Mouse (Mus musculus): ENCODE data around the gene 6720489N17Rik. TPM values are rescaled to one million over a fixed set of nuclear protein-coding genes. Genes with fewer than 3 reads are reported as not detected.
"Not testable (repeated sequence)": the region's sequence is repeated elsewhere in the genome, so short reads cannot be mapped to it uniquely, and the experiment has no call there.

The 6720489N17Rik gene
- 19.3 and 23.2 TPM in 2 replicates for polyA plus RNA-seq (2014; fragmentation: Nextera tagmentation; extraction: Ambion mirVana)

DNA sequence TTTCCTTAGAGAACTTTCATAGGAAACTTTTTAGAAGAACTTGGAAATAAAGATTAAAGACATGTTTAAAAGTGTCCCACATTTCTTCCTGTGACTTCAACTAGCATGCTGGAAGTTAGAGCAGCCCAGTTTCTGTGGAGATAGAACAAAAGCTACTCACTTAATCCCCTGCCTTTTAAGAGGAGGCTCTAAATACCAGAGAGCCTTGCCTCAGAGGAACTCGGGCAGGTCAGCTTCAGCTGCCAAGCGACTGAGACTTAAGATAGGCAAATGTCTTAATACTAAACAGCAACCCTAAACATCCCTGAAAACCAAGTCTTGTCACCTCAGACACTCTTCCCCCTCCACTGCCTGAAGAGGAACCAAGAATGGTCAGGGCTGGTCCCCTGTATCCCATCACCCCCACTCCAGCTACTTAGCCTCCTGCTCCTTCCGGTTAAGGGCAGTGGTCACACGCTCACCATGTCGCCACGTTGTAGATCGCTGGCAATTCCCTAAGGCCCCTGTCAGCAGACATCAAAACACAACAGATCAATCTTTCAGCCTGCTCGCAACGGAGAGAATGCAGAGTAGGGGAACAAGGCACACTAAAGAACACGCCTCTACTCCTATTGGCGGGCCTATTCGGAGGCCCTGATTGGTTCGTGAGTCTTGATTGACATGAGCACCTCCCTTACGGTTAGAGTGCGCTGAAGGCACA is at the start of gene 6720489N17Rik:
TSS of gene 6720489N17Rik (minus strand) at position 606 of the 700 bp plus-strand sequence.
- H3K36me3 ChIP-seq (replicated peaks; ENCODE audit: control insufficient read depth, insufficient read depth, low read depth, low read length); H3K9me3 ChIP-seq (replicated peaks; ENCODE audit: control insufficient read depth, low read length); H3K4me1 ChIP-seq (ENCODE audit: control insufficient read depth, insufficient read depth, low read length); H3K27ac ChIP-seq (replicated peaks; ENCODE audit: low read depth, low read length); H3K27me3 ChIP-seq (ENCODE audit: control insufficient read depth, insufficient read depth, low read length): not testable (repeated sequence)
- ATAC-seq (replicated peaks; ENCODE audit: insufficient number of reproducible peaks, low FRiP score, low TSS enrichment, low read depth) (peak; percentile 100), DNase-seq (ENCODE audit: low spot score) (peak; percentile 90)
- 1% methylated on average over 15 of the region's 15 CpGs for WGBS
- peak within 1 kb of the TSS; percentile 59 for H3K9ac ChIP-seq (replicated peaks; ENCODE audit: low read length)
- H3K4me2 ChIP-seq (ENCODE audit: low read depth, low read length): peak within 1 kb of the TSS; percentile 37
- peak within 1 kb of the TSS; percentile 33 for H3K4me3 ChIP-seq (ENCODE audit: low read depth, low read length)

DNA sequence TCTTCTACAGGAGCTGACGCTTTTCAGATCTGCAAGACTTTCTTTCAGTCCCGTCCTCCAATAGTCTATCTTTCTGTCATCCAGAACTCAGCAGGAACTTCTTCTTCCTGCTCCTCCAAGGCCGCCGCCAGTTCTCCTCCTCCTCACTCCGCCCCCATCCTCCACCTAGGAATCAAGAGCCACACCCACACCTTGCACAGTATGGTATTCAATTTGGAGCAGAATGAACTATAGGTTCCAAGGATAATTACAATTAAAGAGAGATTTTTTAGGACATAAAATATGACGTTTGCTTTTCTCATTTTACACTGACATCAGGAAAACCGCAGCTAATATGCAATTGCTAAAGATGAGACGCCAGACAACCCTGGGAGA is 29.4 kb upstream of the 6720489N17Rik start:
- peak; percentile 83 for ATAC-seq (replicated peaks; ENCODE audit: insufficient number of reproducible peaks, low FRiP score, low TSS enrichment, low read depth)
- DNase-seq (ENCODE audit: low spot score): no peak
- Histone ChIP-seq H3K4me1 (ENCODE audit: control insufficient read depth, insufficient read depth, low read length) (no peaks in the 10 kb centered on the region), H3K27me3 (ENCODE audit: control insufficient read depth, insufficient read depth, low read length) (no peaks in the 10 kb centered on the region), H3K4me3 (ENCODE audit: low read depth, low read length) (peak overlapping the region; percentile 46), H3K27ac (replicated peaks; ENCODE audit: low read depth, low read length) (no peak overlapping the region), H3K9me3 (replicated peaks; ENCODE audit: control insufficient read depth, low read length) (no peaks in the 10 kb centered on the region), H3K4me2 (ENCODE audit: low read depth, low read length) (peak overlapping the region; percentile 33), H3K36me3 (replicated peaks; ENCODE audit: control insufficient read depth, insufficient read depth, low read depth, low read length) (no peaks in the 10 kb centered on the region), H3K9ac (replicated peaks; ENCODE audit: low read length) (peak overlapping the region; percentile 53)
- 27% methylated on average over 8 of the region's 8 CpGs for WGBS

DNA sequence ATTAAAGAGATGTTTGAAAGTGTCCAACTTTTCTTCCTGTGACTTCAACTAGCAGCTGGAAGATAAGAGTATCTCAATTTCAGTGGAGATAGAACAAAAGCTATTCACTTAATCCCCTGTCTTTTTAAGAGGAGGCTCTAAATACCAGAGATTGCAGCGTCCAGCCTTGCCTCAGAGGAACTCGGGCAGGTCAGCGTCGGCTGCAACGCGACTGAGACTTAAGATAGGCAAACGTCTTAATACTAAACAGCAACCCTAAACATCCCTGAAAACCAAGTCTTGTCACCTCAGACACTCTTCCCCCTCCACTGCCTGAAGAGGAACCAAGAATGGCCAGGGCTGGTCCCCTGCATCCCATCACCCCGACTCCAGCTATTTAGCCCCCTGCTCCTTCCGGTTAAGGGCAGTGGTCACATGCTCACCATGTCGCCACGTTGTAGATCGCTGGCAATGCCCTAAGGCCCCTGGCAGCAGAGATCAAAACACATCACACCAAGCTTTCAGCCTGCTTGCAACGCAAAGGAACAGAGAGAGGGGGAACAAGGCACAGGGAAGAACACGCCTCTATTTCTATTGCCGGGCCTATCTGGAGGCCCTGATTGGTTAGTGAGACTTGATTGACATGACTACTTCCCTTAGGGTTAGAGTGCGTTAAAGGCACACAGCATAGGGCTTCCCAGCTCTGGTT is 28.8 kb upstream of the 6720489N17Rik start:
- not testable (repeated sequence) for H3K27ac ChIP-seq (replicated peaks; ENCODE audit: low read depth, low read length); H3K4me1 ChIP-seq (ENCODE audit: control insufficient read depth, insufficient read depth, low read length); H3K36me3 ChIP-seq (replicated peaks; ENCODE audit: control insufficient read depth, insufficient read depth, low read depth, low read length); H3K9me3 ChIP-seq (replicated peaks; ENCODE audit: control insufficient read depth, low read length); H3K27me3 ChIP-seq (ENCODE audit: control insufficient read depth, insufficient read depth, low read length)
- WGBS: under 1% methylated on average over 16 of the region's 16 CpGs
- DNase-seq (ENCODE audit: low spot score) (peak; percentile 82), ATAC-seq (replicated peaks; ENCODE audit: insufficient number of reproducible peaks, low FRiP score, low TSS enrichment, low read depth) (peak; percentile 99)
- Histone ChIP-seq H3K4me2 (ENCODE audit: low read depth, low read length) (peak overlapping the region; percentile 33), H3K9ac (replicated peaks; ENCODE audit: low read length) (peak overlapping the region; percentile 53), H3K4me3 (ENCODE audit: low read depth, low read length) (peak overlapping the region; percentile 46)

DNA sequence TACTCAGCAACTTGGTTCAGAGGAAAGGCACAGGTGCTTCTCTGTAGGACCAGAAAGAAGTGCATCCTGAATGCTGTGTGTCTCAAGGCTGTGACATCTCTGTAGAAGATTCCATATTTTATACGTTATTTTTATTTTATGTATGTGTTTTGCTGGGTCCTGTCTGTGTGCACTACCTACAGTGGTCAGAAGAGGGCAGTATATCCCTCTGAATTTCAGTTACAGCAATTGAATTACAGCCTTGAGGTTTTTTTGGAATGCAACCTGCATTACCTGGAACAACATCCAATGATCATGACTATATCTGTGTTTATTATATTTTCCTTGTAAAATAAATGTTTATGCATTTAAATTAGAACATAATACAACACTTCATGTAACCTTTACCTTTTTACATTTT is 3.1 kb upstream of the 6720489N17Rik start:
- H3K4me1 ChIP-seq (ENCODE audit: control insufficient read depth, insufficient read depth, low read length); H3K4me3 ChIP-seq (ENCODE audit: low read depth, low read length); H3K36me3 ChIP-seq (replicated peaks; ENCODE audit: control insufficient read depth, insufficient read depth, low read depth, low read length); ATAC-seq (replicated peaks; ENCODE audit: insufficient number of reproducible peaks, low FRiP score, low TSS enrichment, low read depth); H3K4me2 ChIP-seq (ENCODE audit: low read depth, low read length); H3K9ac ChIP-seq (replicated peaks; ENCODE audit: low read length); H3K27ac ChIP-seq (replicated peaks; ENCODE audit: low read depth, low read length); H3K27me3 ChIP-seq (ENCODE audit: control insufficient read depth, insufficient read depth, low read length); H3K9me3 ChIP-seq (replicated peaks; ENCODE audit: control insufficient read depth, low read length): not testable (repeated sequence)
- 39% methylated on average over 1 of the region's 1 CpGs for WGBS
- DNase-seq (ENCODE audit: low spot score): peak; percentile 56

DNA sequence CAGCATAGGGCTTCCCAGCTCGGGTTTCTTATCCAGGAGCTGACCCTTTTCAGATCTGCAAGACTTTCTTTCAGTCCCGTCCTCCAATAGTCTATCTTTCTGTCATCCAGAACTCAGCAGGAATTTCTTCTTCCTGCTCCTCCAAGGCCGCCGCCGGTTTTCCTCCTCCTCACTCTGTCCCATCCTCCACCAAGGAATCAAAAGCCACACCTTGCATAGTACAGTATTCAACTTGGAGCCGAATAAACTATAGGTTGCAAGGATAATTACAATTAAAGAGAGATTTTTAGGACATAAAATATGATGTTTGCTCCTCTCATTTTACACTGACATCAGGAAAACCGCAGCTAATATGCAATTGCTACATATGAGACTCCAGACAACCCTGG is 289 bp upstream of the 6720489N17Rik start:
- WGBS: 10% methylated on average over 7 of the region's 7 CpGs
- H3K27ac ChIP-seq (replicated peaks; ENCODE audit: low read depth, low read length); H3K4me1 ChIP-seq (ENCODE audit: control insufficient read depth, insufficient read depth, low read length); H3K36me3 ChIP-seq (replicated peaks; ENCODE audit: control insufficient read depth, insufficient read depth, low read depth, low read length); DNase-seq (ENCODE audit: low spot score); H3K27me3 ChIP-seq (ENCODE audit: control insufficient read depth, insufficient read depth, low read length); H3K9ac ChIP-seq (replicated peaks; ENCODE audit: low read length); H3K9me3 ChIP-seq (replicated peaks; ENCODE audit: control insufficient read depth, low read length): not testable (repeated sequence)
- H3K4me3 ChIP-seq (ENCODE audit: low read depth, low read length): peak overlapping the region; percentile 33
- 0 out of 2 replicates have a peak overlapping the region, but pooled peaks have one; percentile 2 for H3K4me2 ChIP-seq (ENCODE audit: low read depth, low read length)
- ATAC-seq (replicated peaks; ENCODE audit: insufficient number of reproducible peaks, low FRiP score, low TSS enrichment, low read depth): peak; percentile 88

DNA sequence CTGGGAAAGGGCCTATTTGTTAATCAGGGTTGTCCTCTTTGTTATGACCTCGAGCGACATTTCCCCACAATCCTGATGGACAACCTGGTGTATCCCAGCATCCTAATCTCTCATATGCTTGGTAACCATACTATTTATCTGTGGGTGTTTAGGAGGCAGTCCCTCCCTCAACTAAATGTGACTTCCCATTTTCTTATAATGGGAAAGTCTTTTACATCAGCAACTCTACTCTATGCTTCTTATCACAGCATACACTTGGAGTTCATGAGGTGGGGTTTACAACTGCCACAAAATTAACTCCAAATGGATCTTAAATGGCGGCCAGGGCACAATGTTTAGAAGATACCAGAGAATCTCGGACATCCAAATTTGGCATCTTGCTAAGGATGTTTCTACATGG is 6.5 kb downstream of the 6720489N17Rik start:
- H3K27me3 ChIP-seq (ENCODE audit: control insufficient read depth, insufficient read depth, low read length); H3K27ac ChIP-seq (replicated peaks; ENCODE audit: low read depth, low read length); H3K4me3 ChIP-seq (ENCODE audit: low read depth, low read length); H3K9me3 ChIP-seq (replicated peaks; ENCODE audit: control insufficient read depth, low read length); H3K4me2 ChIP-seq (ENCODE audit: low read depth, low read length); H3K36me3 ChIP-seq (replicated peaks; ENCODE audit: control insufficient read depth, insufficient read depth, low read depth, low read length); DNase-seq (ENCODE audit: low spot score); H3K9ac ChIP-seq (replicated peaks; ENCODE audit: low read length); H3K4me1 ChIP-seq (ENCODE audit: control insufficient read depth, insufficient read depth, low read length); ATAC-seq (replicated peaks; ENCODE audit: insufficient number of reproducible peaks, low FRiP score, low TSS enrichment, low read depth): not testable (repeated sequence)
- 89% methylated on average over 4 of the region's 4 CpGs for WGBS

DNA sequence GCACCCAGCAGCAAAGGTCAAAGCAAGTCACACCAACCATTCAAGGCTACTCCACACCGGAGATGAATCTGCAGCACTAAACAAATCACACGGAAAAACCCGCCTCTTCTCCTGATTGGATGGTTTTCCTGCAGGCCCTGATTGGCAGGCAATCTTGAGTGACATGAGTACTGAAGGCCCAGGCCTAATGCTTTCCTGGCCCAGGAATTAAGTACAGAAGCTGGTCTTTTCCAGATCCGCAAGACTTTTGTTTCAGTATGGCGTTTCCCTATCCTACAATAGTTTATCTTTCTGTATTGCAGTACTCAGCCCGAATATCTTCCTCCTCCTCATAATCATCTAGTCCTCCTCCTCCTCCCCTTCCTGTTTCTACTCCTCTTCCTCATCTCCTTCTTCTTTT is 52.9 kb downstream of the 6720489N17Rik start, which contains the start of gene Zfp934:
TSS of gene Zfp934 (minus strand) at position 101 of the 400 bp plus-strand sequence.
- not testable (repeated sequence) for H3K36me3 ChIP-seq (replicated peaks; ENCODE audit: control insufficient read depth, insufficient read depth, low read depth, low read length); ATAC-seq (replicated peaks; ENCODE audit: insufficient number of reproducible peaks, low FRiP score, low TSS enrichment, low read depth); H3K4me2 ChIP-seq (ENCODE audit: low read depth, low read length); H3K9ac ChIP-seq (replicated peaks; ENCODE audit: low read length); H3K27me3 ChIP-seq (ENCODE audit: control insufficient read depth, insufficient read depth, low read length); H3K4me1 ChIP-seq (ENCODE audit: control insufficient read depth, insufficient read depth, low read length); DNase-seq (ENCODE audit: low spot score); H3K9me3 ChIP-seq (replicated peaks; ENCODE audit: control insufficient read depth, low read length); H3K27ac ChIP-seq (replicated peaks; ENCODE audit: low read depth, low read length); H3K4me3 ChIP-seq (ENCODE audit: low read depth, low read length)
- WGBS: 95% methylated on average over 2 of the region's 6 CpGs

DNA sequence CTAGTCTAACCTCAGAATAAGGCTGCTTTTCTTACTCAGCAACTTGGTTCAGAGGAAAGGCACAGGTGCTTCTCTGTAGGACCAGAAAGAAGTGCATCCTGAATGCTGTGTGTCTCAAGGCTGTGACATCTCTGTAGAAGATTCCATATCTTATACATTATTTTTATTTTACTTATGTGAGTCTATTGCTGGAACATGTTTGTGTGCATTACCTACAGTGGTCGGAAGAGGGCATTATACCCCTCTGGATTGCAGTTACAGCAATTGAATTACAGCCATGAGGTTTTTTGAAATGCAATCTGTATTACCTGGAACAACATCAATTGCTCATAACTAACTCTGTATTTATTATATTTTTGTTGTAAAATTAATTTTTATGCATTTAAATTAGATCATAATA is 62.3 kb downstream of the 6720489N17Rik start:
- H3K9ac ChIP-seq (replicated peaks; ENCODE audit: low read length); H3K4me1 ChIP-seq (ENCODE audit: control insufficient read depth, insufficient read depth, low read length); H3K9me3 ChIP-seq (replicated peaks; ENCODE audit: control insufficient read depth, low read length); H3K4me2 ChIP-seq (ENCODE audit: low read depth, low read length); H3K27me3 ChIP-seq (ENCODE audit: control insufficient read depth, insufficient read depth, low read length); ATAC-seq (replicated peaks; ENCODE audit: insufficient number of reproducible peaks, low FRiP score, low TSS enrichment, low read depth); H3K4me3 ChIP-seq (ENCODE audit: low read depth, low read length); DNase-seq (ENCODE audit: low spot score); H3K27ac ChIP-seq (replicated peaks; ENCODE audit: low read depth, low read length); H3K36me3 ChIP-seq (replicated peaks; ENCODE audit: control insufficient read depth, insufficient read depth, low read depth, low read length): not testable (repeated sequence)
- WGBS: 31% methylated on average over 1 of the region's 1 CpGs
